8 mouse cellular contexts compared by ENCODE assay signal in the genomic region with DNA sequence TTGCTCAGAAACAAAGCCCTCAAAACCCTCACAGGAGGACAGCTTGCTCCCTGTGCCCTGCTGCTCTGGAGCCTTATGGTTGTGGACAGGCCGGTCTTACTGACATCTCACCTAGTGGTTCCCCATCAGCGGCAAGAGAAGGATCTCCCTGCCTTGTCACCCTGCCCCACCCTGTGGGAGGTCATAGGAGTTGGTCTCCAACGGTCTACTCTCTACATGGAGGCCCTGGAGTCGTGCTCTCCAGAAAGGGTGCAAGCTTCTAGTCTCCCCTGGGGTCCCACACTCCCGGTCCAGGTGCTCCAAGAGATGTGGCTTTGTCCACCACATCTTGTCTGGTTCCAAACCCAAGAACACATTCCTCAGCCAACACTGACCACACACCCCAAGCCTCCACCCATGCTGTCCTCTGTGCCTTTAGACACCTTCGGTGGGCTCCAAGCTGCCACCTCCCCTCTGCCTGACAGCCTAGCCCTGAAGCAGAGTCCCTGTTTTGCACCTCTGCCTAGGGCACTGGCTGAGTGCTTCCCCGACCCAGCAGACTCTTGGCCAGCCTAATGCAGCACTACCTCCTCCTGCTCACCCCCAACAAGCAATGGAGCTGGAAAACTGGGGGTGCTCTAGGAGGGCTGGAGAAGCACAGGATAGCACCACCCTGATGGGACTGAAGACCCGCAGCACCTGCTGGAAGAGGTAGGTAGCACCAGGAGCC. TPM values are rescaled to one million over a fixed set of nuclear protein-coding genes. Genes with fewer than 3 reads are reported as not detected.
DNase-seq lines count a peak whose midpoint lies in the region; ATAC-seq and TF ChIP-seq lines count a peak whose summit lies in the region.

No protein-coding gene starts in this region.

- WGBS in thymus, adult 2 months, result 80% methylated on average over 8 of the region's 8 CpGs
- WGBS in liver, embryonic 13.5 days (ENCODE audit: insufficient replicate concordance), result 44% methylated on average over 8 of the region's 8 CpGs

- DNase-seq in adrenal gland, postnatal 14 days, result peak; percentile 43
- no peak for DNase-seq in adrenal gland, postnatal 4 days (ENCODE audit: low spot score in 2 of 2)
- peak; percentile 15 for DNase-seq in thymus, adult 2 months
- no peak for DNase-seq in thymus, postnatal 10 days (ENCODE audit: low spot score in 2 of 2)
- peak; percentile 19 for DNase-seq in liver, embryonic 13.5 days
- no peak for DNase-seq in spleen, postnatal 4 days (ENCODE audit: low spot score in 2 of 2)

- peaks cover 19% of the 10 kb centered on the region for H3K4me1 ChIP-seq in thymus, adult 2 months (replicated peaks; ENCODE audit: control insufficient read depth, insufficient read depth, low read length)
- H3K4me1 ChIP-seq in liver, embryonic 13.5 days (replicated peaks), result peaks cover 41% of the 10 kb centered on the region

- peak overlapping the region; percentile 77 for H3K4me3 ChIP-seq in thymus, adult 2 months (ENCODE audit: control insufficient read depth, insufficient read depth, low read length)
- H3K4me3 ChIP-seq in liver, embryonic 13.5 days (replicated peaks), result peak overlapping the region; percentile 73

- no peaks in the 10 kb centered on the region; the same call in 1 of the 2 replicates for H3K27me3 ChIP-seq in thymus, adult 2 months (ENCODE audit: control insufficient read depth, insufficient read depth, low read length)
- H3K27me3 ChIP-seq in liver, embryonic 13.5 days, result peaks cover 42% of the 10 kb centered on the region

- no peaks in the 10 kb centered on the region for H3K9me3 ChIP-seq in liver, embryonic 13.5 days (replicated peaks)

- TF ChIP-seq CTCF in thymus, adult 2 months (IDR thresholded peaks at IDR 0.05; ENCODE audit: borderline replicate concordance, control insufficient read depth, extremely low read depth, insufficient read depth, low read length, poor library complexity), result no peak

- ATAC-seq in liver, embryonic 13.5 days (ENCODE audit: low read depth), result peak; percentile 11; the same call in 1 of the 2 replicates
- no peak for ATAC-seq in activated CD4-positive, CD25-positive, alpha-beta regulatory T cell, adult 4 months
- ATAC-seq in monocyte, adult 5-6 weeks (replicated peaks; ENCODE audit: insufficient number of reproducible peaks, low FRiP score, low TSS enrichment, poor library complexity, severe bottlenecking), result no peak; the same call in 1 of the 2 replicates

- no peak for TF ChIP-seq POLR2A in thymus, adult 2 months (IDR thresholded peaks at IDR 0.05; ENCODE audit: control insufficient read depth, extremely low read depth, insufficient read depth, low read length, poor library complexity)

- peak overlapping the region; percentile 92 for H3K4me2 ChIP-seq in liver, embryonic 13.5 days

- H3K27ac ChIP-seq in thymus, adult 2 months (ENCODE audit: control insufficient read depth, insufficient read depth, low read length), result no peak overlapping the region
- no peak overlapping the region for H3K27ac ChIP-seq in liver, embryonic 13.5 days

- H3K9ac ChIP-seq in liver, embryonic 13.5 days, result peak overlapping the region; percentile 80

- no peaks in the 10 kb centered on the region for H3K36me3 ChIP-seq in thymus, adult 2 months (ENCODE audit: control insufficient read depth, insufficient read depth, low read length)
- peaks cover 2% of the 10 kb centered on the region; the same call in 1 of the 2 replicates for H3K36me3 ChIP-seq in liver, embryonic 13.5 days

RNA-seq across cellular contexts. Expression of a gene that starts 1.6 kb away (rescaled TPM):
- 60.2 and 68.8 TPM in 2 replicates for total RNA-seq in adrenal gland, postnatal 14 days (2021)
- total RNA-seq in adrenal gland, postnatal 4 days (2021), result 10 to 100 TPM; 67.4 to 77.6 TPM
- polyA plus RNA-seq in thymus, adult 2 months (2012; rRNA removed), result 49.1 and 51.5 TPM in 2 replicates
- polyA plus RNA-seq in liver, embryonic 13.5 days (2015; fragmentation: Nextera tagmentation; extraction: Ambion mirVana), result 1.8 and 2.5 TPM in 2 replicates
- under 1 TPM; 0.52 to 0.99 TPM for polyA plus RNA-seq in activated CD4-positive, CD25-positive, alpha-beta regulatory T cell, adult 4 months (2017; shearing (Covaris generic))
- 0.21 to 2.8 TPM (median 0.76 TPM) in 3 replicates for total RNA-seq in monocyte, adult 5-6 weeks (2017)

Comparison
In these comparisons a context has a peak if more than half of its experiments do, and no peak if none do; other contexts are left out.
1. DNase-seq: peak in adrenal gland, postnatal 14 days (single experiment), thymus, adult 2 months (single experiment) and liver, embryonic 13.5 days (single experiment); none in adrenal gland, postnatal 4 days (0 of 2), thymus, postnatal 10 days (0 of 2) and spleen, postnatal 4 days (0 of 2).
2. RNA of a gene that starts 1.6 kb away (total RNA-seq): 67.4 to 77.6 TPM in adrenal gland, postnatal 4 days and 60.2 to 68.8 TPM in adrenal gland, postnatal 14 days; 0.21 to 2.8 TPM in monocyte, adult 5-6 weeks; every median in the first group is over 10 times any median in the second.